Mouse (Mus musculus): ENCODE measurements around the gene Zdhhc14.

- TF ChIP-seq CTCF (IDR thresholded peaks at IDR 0.05; ENCODE audit: low read depth) (no peak), EP300 (IDR thresholded peaks at IDR 0.05; ENCODE audit: low read depth) (no peak)
Measured at GRCm38 (mm10) chr17:5506988-5507387, 14.6 kb downstream of the Zdhhc14 start.
